Mouse (Mus musculus) retina, postnatal 1 day (tissue): ENCODE measurements around the gene Cdkn1b.
A peak's percentile ranks its signal among the peaks of the same experiment; 100 is the strongest.

Experiments used
- DNase-seq: peaks from one replicate; pipeline ENCODE4 v3.0.0-alpha.2; 2012

Cdkn1b gene

DNA sequence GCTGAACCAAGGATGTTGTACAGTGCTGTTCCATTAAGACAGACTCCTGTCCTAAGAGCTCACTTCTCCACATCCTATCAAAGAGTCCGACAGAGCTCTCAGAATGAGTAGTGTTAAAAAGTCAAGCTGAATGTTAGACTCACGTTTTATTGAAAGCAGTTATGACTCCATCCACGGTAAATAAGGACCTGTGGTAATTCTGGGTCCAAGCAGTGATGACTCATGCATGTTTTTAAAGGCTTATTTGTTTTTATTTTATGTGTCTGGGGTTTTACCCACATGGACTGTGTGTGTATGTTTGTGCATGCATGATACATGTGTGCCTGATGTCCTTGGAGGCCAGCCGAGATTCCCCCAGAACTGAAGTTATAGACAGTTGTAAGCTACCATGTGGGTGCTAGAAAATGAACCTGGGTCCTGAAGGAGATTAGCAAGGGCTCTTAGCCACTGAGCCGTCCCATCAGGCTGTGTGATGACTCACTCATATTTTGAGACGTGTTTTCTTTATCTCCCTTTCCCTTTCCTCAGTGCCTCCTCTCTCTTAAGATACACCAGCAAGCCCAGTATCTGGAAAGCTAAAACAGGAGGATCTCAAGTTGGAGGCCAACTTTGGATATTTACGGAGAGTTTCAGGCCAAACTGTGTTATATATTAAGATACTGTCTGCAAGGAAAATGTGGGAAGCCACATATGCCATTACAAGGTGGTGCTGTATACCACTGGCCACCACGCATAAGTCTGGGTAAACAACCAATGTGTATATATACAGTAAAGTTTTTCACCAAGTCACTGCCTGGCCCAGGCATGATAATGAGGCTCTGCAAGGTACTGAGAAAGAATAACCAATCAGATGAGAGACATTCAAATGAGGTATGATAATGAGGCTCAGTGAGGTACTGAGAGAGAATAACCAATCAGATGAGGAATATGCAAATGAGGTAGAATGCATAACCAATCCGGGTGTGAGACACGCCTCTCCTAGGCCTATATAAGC is 16.0 kb upstream of the Cdkn1b start:
- DNase-seq: no peak

DNA sequence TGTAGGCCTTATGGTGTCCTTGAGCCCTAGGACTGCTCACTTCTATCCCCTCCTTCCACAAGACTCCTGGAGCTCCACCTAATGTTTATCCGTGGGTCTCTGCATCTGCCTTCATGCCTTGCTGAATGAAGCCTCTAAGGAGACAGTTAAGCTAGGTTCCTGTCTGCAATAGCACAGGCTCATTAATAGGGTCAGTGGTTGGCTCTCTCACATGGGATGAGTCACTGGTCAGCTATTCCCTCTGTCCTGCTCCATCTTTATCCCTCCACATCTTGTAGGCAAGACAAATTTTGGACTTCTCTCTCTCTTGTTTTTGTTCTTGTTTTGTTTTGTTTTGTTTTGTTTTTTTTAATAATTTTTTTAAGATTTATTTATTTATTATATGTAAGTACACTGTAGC is 14.4 kb upstream of the Cdkn1b start:
- no peak for DNase-seq

DNA sequence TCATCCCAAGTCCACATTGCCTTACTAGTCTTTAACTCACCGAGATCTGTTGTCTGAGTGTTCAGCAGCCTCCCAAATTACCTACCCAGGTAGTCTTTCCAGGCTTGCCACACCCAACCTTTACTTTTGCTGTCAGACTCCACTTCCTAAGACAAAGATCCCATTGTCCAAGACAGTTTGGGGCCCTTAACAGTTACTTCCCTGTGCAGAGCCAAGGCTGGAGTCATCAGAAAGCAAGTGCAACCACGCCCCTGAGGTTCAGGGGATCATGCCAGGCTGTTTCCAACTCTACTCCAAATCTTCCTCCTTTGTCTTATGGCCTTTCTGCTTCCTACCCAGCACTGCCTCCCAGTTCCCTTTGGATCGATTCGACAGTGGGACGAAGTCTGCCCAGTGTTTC is 5.7 kb upstream of the Cdkn1b start:
- no peak for DNase-seq

DNA sequence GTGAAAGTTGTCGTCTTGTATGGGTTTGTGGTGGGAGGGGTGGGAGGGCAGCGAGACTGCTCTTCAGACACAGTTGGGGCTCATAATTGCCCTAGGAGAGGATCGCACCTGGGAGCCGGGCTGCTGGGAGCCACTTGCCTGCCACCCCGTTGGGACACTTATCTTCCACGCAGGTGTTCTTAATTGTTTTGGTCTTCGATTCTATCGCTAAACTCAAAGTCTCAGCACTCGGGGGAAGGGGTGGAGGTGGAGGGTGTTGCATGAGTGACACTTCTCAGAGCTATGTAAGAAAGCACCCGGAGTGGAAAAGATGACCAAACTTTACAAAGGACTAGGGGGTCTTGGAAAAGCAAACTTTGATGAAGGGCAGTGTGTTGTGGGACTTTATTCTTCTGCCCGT is 3.6 kb upstream of the Cdkn1b start:
- peak; percentile 29 for DNase-seq

DNA sequence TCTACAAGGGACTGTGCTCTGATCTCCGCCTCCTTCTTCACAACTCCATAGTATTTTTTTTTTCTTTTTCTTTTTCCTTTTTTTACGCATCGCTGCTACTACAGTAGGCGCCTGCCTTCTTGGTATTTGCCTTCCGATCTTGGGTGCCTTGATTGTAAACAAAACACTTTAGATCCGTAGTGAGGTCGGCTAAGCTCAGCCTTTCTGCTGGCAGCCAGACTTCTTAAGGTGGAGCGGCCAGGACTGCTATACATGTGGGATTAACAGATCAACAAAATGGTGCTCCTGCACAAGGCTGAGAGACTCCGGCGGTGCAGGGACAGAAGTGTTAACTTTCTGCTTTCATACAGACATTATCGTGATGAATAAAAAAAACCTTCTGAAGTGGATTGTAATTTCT is 3.1 kb upstream of the Cdkn1b start:
- DNase-seq: peak; percentile 76

DNA sequence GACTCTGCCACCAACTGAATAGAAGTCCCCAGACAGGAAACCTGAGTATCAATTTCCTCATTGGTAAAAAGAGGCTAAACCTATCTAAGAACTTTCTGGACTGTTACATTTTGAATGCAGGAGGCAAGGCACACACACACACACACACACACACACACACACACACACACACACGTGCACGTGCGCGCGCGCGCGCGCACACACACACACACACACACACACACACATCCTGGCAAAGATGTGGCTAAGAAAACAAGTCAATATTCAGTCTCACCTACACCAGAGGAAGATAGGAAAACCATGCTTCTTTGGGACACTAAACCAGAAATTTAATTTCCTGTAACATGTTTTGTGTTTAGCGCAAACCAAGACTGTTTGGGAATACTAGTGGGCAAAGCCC is 1.4 kb upstream of the Cdkn1b start:
- DNase-seq: no peak

DNA sequence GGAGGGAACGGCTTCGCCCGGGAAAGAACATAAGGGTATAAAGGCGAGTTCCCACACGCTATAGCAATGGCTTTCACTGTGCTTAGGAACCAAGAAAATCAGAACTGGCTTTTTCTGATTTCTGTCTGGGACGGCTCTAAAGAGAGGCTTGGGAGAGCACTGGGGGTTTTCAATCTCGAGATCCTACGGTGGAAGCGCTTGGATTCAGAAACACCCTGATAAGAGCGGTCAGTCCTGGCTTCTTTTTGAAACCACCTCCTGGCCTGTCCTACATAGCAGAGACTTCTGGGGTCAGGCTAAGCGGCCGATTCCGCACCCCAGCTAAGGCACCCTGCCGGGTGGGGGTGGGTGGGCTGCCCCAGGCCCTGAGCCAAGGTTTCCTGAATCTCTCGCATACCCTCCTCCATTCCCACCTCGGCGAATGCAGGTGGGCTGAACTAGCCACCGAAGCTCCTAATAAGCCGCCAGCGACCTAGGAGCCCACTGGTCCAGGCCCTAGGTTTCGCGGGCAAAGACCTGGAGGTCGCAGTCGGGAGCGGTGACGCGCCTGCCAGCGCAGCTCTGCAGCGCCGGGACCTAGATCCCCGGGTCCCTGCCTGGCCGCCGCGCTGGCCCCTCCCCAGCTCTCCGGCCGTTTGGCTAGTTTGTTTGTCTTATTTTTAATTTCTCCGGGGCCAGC is 551 bp upstream of the Cdkn1b start:
- no peak for DNase-seq

DNA sequence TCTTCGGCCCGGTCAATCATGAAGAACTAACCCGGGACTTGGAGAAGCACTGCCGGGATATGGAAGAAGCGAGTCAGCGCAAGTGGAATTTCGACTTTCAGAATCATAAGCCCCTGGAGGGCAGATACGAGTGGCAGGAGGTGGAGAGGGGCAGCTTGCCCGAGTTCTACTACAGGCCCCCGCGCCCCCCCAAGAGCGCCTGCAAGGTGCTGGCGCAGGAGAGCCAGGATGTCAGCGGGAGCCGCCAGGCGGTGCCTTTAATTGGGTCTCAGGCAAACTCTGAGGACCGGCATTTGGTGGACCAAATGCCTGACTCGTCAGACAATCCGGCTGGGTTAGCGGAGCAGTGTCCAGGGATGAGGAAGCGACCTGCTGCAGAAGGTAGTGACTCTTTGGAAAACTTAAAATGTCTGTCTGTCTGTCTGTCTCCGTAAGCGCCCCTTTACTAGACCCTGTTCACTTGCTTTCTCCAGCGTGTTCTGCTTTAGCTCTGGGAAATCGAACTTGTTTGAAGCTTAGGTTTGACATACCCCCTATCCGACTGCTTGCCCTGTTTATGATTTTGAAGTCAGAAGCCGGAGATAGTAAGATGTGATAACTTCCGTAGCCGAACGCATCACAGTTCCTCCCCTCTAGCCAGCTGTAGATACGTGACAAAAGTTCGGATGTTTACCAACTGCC is 953 bp downstream of the Cdkn1b start:
- peak; percentile 51 for DNase-seq

DNA sequence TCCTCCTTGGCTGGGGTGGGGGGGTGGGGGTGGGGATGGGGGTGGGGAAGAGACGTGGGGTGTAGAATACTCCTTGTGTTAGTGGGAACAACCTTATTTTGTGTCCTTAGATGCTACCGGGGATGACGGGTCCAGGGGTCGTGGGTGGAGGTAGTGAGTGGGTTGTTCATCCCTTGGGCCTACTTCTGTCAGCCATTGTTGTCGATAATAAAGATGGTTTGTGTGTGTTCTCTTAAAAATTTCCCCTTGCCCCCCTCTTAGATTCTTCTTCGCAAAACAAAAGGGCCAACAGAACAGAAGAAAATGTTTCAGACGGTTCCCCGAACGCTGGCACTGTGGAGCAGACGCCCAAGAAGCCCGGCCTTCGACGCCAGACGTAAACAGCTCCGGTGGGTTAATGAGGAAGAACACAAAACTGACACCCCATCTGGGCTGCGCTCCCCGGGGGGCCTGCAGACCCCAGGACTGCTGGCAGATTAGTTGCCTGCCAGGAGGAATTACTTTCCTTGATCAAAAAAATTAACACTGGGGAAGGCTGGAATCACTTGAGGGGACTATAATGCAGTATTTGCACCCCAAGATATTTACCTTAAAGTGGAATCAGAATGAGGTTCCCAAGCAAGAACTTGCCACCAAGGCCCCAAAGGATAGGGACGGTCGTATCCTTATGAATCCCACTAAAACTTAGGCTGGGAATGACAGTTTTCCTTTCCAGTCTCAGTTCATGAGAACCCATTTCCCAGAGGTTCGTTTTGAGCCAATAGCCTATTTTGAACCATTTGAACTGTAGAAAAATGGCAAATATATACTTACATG is 1.7 kb downstream of the Cdkn1b start:
- peak; percentile 41 for DNase-seq

DNA sequence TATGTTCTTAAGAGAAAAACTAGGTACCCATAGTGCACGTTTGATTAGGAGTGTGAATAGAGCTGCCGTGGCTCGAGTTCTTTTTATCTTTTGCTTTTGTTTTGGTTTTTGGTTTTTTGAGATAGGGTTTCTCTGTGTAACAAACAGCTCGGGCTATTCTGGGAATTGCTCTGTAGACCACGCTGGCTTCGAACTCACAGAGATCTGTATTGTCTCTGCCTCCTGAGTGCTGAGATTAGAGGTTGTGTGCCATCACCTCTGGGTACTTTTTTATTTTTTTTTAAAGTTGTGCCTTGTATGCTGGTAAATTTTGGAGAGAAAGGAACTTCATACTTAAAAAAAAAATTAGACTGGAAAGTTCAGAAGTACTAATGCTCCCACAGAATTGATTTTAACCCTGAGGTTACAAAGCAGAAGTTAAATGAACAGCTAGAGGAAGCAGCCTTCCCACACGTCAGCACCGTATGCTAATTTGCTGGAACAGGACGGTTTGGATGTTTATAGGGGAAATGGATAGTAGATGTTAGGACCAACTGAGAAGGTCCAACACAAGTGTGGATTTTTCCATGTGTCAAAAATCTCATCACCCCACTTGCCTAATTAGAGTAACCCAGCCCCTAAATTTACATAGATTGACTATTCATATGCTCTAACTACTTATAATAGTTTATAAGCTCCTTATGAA is 2.5 kb downstream of the Cdkn1b start:
- DNase-seq: no peak

DNA sequence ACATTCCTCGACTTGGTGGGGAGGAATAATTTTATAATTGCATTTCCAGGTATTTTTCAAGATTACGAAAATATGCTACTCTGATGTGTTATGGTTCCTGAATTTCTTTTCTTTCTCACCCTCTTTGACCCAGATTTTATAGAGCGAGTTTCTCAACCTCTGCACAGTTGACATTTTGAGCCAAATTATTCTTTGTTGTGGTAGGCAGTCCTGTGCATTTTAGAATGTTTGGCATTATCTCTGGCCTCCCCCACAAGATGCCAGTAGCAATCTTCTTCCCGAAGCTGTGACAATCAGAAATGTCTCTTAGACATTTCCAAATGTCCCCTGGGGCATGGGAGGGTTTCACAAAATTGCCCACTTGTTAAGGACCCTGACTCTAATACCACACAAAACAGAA is 3.5 kb downstream of the Cdkn1b start:
- no peak for DNase-seq

DNA sequence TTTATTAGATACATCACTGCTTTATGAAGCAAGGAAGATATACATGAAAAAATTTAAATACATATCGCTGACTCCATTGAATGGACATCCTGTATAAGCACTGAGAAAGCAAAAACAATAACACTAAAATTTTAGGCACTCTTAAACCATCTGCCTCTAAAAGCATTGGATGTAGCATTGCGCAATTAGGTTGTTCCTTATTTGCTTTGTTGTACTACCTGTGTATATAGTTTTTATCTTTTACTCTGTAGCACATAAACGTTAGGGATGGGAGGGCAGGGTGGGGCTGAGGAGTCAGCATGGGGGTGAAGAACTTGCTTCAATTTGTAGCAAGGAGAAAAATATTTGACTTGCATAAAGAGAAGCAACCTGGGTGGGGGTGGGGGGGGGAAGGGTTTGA is 4.1 kb downstream of the Cdkn1b start:
- DNase-seq: no peak

DNA sequence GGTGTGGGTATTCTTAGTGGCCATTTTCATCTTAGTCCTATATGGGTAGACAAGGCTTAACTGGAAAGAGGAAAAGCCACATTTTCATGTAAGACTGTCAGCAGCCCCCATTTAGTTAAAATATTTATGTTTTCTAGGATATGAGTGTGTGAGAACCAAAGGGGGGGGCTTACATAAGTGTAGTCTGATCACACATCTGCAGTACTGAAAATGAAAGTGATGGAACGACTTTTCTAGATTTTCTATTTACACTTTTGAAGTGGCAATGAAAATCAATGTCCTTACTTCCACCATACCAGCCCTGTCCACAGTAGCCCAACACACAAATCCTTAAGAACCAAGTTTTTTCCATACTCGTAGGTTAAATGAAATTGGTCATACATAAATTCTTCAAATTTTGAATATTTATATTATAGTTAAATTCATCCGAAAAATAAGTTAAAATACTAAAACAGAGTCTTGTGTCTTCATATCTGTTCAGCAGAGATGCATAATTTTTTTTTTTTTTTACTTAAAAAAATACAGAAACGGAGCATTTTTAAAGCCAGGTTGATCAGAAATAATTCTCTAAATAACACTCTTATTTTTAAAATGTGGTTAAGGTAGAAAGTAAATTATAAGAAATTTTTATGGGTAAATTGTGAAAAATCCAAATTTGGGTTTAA is 5.6 kb downstream of the Cdkn1b start:
- no peak for DNase-seq

DNA sequence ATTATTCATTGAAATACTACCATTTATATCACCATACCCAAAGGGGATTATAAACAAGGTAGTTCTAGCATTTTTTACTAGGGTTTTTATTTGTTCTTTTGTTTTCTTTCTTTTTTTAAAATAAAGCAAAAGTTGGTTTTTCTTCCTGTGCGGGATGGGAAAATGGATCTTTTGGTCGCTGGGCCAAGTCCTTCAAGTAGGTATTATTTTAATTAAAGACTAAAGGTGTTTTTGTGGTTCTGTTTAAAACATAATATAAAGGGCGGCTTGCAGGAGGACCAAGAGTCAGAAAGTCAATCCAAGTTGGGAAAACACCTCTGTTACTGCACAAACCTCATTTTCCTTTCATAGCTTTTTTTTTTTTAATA is 6.1 kb downstream of the Cdkn1b start:
- DNase-seq: no peak

DNA sequence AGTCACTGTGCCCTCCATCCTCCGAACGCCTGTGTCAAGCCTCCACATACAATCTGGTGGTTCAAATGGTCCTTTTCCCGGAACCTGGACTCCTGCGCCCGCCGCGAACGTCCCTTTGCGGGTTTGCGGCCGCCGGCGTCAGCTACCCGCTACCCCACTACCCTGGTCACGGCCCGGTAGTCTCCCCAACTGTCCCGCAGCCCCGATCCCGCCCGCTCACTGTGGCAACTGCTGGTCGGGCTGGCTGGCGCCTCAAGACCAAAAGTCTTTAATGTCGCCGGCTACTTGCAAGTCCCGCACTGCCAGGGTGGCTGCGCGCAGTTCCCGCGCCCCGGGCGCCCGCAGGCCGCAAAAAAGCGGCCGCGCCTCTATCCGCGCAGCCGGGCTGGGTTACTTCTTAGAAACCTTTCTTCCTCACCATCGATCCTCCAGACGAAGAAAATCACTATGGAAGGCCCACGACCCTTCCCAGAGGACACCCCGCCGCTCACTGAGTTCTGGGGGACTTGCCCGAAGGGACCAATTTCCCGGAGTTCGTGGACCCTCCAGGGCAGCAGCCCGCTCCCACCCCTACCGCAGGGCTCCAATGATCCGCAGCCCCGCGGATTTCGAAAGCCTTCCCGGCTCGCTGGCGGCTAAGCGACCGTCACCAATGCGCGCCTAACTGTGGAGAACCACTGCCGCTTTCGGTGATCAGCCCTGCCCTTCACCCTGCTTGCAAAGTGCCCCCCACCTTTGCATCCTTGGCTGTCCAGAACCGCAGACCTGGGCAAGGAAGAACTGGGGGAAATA is 6.8 kb downstream of the Cdkn1b start:
- peak; percentile 82 for DNase-seq

DNA sequence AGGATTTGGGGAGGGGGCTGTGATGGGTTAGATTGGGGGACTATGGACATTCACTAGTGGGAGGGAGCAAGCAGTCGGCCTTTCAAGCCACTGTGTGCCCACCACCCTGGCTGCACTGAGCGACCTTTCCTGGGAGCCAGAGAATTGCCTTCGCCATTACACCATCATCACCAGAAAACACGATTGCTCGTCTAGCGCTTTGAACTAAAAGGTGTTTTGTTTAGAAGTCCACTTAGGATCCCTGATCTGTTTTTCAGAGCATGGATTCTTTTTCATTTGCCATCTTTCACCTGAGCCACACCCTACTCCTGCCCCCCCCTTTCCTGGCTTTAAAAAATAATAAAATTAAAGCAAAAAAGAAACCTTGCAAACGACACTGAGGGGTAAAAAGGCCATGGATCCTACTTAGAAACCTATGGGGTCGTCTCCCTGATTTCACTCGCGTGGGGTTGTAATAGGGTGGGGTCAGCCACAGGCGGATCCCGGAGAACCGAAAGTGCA is 7.4 kb downstream of the Cdkn1b start:
- DNase-seq: no peak

DNA sequence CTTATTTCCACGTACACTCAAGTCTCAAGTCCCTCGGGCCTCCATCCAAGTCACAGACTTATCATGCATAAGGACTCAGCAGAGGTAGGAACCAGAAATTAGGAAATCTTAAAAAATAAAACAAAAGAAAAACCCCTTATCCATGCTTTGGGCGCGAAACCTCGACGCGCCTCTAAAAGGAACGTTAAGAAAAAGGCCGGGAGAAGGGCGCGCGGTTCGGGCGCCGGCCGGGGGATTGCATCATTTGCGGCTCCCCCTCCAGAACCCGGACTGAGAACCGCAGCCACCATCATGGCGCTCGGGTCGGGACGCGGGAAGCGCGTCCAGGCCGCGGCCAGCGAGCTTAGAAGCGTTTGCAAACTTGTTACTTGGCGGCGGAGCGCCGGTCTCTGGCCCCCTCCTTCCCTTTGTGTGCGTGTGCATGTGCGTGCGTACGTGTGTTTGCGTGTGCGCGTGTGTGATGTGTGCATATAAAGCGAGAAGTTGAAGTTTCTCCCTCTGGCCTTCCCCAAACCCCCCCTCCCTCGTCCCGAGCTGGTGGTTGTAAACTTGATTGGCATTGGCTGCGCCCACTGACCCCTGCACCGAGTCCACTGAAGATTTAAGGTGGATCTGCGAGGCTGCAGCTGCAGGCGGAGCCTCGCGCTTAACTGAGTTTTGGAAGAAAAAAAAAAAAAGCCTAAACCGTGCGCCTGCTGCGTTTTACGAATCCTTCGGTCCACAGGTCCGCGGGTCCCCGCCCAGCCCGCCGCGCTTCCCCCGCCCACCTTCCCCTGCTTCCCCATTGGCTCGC is 8.1 kb downstream of the Cdkn1b start:
- peak; percentile 99 for DNase-seq

DNA sequence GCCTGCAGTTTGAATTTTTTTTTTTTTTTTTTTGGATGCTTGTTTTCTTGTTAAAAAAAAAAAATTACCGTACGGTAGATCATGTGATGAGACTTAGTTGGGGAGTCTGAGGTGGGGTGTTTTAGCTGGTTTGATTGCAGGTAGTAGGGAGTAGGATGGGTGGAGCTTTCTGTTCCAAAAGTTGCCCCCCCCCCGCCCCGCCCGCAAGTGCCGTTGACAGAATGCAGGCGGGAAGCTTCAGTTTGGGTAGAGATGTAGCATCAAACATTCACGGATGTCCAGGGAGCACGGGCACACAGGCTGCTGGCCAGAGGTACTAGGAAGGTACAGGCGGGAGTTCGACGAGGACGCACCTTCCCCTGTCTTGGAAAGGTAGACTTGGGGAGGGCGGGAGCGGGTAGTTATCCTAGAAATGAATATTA is 8.7 kb downstream of the Cdkn1b start:
- DNase-seq: no peak

DNA sequence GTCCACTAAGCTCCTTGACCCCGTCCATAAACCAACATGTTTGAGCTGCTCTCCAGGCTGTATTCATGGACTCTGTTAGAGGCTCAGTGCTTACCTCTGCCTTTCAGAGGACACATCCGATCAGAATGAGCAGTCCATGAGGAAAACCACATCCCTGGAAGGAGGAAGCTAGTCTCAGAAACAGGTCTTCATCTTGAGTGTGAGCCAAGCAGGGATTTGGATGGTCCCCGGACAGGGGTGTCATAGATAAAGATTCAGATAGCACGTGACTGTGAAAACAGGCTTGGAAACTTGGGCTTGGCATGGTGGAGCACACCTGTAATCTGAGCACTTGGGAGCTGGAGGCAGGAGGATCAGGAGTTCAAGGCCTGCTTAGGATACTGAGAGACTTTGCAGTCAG is 9.7 kb downstream of the Cdkn1b start:
- no peak for DNase-seq

DNA sequence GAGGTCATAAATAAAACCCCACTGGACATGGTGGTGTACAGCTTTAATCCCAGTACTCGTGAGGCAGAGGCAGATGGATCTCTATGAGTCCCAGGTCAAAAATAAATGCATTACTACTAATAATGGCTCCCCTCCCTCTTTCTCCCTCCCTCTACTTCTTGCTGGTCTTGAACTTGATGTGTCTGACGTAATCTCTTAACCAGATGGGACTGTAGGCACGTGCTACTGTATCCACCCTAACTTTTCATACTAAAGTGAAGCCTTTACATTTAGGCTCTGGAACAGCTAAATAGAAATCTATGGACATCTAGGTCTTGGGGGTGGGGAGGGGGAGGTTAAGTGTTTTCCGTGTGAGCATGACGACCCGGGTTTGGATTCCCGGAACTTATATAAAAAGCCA is 10.2 kb downstream of the Cdkn1b start:
- no peak for DNase-seq
